In the genomic region with DNA sequence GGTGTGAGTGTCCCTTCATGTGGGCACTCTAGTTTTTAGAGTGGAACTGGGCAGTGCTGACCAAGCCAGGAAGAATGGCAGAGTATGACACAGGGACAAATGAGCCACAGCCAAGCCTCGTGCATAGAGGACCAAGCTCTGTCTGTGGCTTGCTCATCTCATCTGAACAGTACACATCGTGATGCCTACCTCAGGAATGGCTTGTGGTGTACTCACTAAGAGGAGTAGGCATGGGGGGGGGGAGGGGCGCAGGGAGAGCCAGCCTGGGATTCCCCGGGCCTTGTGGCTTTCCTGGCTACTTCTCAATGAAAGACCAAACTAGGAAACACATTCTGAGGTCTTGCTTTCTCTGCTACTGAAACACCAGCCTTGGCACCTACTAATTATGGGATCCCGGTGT, we compare ENCODE assay signal across 25 mouse cellular contexts. TPM values are rescaled to one million over a fixed set of nuclear protein-coding genes. Genes with fewer than 3 reads are reported as not detected.
DNase-seq lines count a peak whose midpoint lies in the region; ATAC-seq and TF ChIP-seq lines count a peak whose summit lies in the region.
"Had no signal": no experiment of that assay in that cellular context is flagged by ENCODE, and none has a peak within 500 bp of the region (broad histone marks: within the 10 kb centered on the region; RNA-seq: fewer than 3 reads in every experiment).

No protein-coding gene starts in this region.

- H3K36me3 ChIP-seq in megakaryocyte, embryonic 14.5 days (replicated peaks; ENCODE audit: low read length): peaks cover 5% of the 10 kb centered on the region
- H3K36me3 ChIP-seq in C2C12 (ENCODE audit: control insufficient read depth, insufficient read depth) (no peaks in the 10 kb centered on the region), myocyte (ENCODE audit: control insufficient read depth, insufficient read depth) (no peaks in the 10 kb centered on the region)
- H3K36me3 ChIP-seq: embryonic facial prominence, embryonic 10.5 days; embryonic facial prominence, embryonic 12.5 days; forebrain, embryonic 15.5 days; G1E had no signal

- H3ac ChIP-seq in C2C12 (ENCODE audit: control insufficient read depth, insufficient read length, low read depth) (no peak overlapping the region), myocyte (ENCODE audit: control insufficient read depth, insufficient read length) (no peak overlapping the region)

- DNase-seq in Muller cell, postnatal 12 days (ENCODE audit: inconsistent ontology term): peak; percentile 67
- DNase-seq in right cerebral cortex, postnatal 4 days: no peak
- DNase-seq in retina, postnatal 1 day: no peak
- no peak for DNase-seq in left cerebral cortex, postnatal 4 days
- DNase-seq: adrenal gland, adult 8-10 months; adrenal gland, postnatal 14 days; adrenal gland, postnatal 36 days; B cell, adult 2 months; cerebellum, adult 11-12 months; cerebellum, adult 2 months; cerebellum, adult 9-10 months; cerebellum, postnatal 10 days; cerebellum, postnatal 25 days; forebrain, postnatal 0 days had no signal

- TF ChIP-seq POLR2A in myocyte (IDR thresholded peaks at IDR 0.05; ENCODE audit: insufficient read length, low read depth): no peak

- no peak for ATAC-seq in megakaryocyte, adult 5-6 weeks (ENCODE audit: poor library complexity, severe bottlenecking)
- ATAC-seq: activated CD4-positive, CD25-positive, alpha-beta regulatory T cell, adult 4 months; forebrain, embryonic 13.5 days; forebrain, embryonic 15.5 days; forebrain, postnatal 0 days; Patski had no signal

- peaks cover 12% of the 10 kb centered on the region for H3K79me3 ChIP-seq in C2C12 (ENCODE audit: low read depth)

- H3K9me3 ChIP-seq in megakaryocyte, embryonic 14.5 days: no peaks in the 10 kb centered on the region
- H3K9me3 ChIP-seq: embryonic facial prominence, embryonic 10.5 days; embryonic facial prominence, embryonic 12.5 days; forebrain, embryonic 13.5 days; forebrain, embryonic 15.5 days; G1E had no signal

- peaks cover 86% of the 10 kb centered on the region for H3K4me1 ChIP-seq in megakaryocyte, embryonic 14.5 days

- no peak for TF ChIP-seq CTCF in C2C12 (IDR thresholded peaks at IDR 0.05; ENCODE audit: control insufficient read depth, insufficient read depth, insufficient read length)

- H3K27me3 ChIP-seq in megakaryocyte, embryonic 14.5 days (replicated peaks): no peaks in the 10 kb centered on the region
- H3K27me3 ChIP-seq in C2C12 (ENCODE audit: control insufficient read depth, insufficient read depth, insufficient read length) (no peaks in the 10 kb centered on the region), myocyte (ENCODE audit: control insufficient read depth, insufficient read depth, insufficient read length) (no peaks in the 10 kb centered on the region)
- H3K27me3 ChIP-seq: embryonic facial prominence, embryonic 12.5 days; Patski had no signal

- peak overlapping the region; percentile 79 for H3K4me2 ChIP-seq in myocyte (ENCODE audit: low read depth)

- peaks cover 31% of the 10 kb centered on the region for H3K79me2 ChIP-seq in C2C12 (ENCODE audit: control insufficient read depth, insufficient read depth)
- H3K79me2 ChIP-seq in myocyte (ENCODE audit: control insufficient read depth, insufficient read depth): peaks cover 31% of the 10 kb centered on the region

- intact Hi-C loops in left cerebral cortex, postnatal 4 days (cut with DNase I): no loop called here

- H3K4me3 ChIP-seq in megakaryocyte, embryonic 14.5 days (replicated peaks): peak overlapping the region; percentile 82
- H3K4me3 ChIP-seq in C2C12 (ENCODE audit: insufficient read depth, poor library complexity, severe bottlenecking) (no peak overlapping the region), myocyte (no peak overlapping the region)
- H3K4me3 ChIP-seq: embryonic facial prominence, embryonic 12.5 days; forebrain, embryonic 15.5 days had no signal

TF ChIP-seq in C2C12, 6 proteins besides CTCF, POLR2A, EP300 and RAD21:
- TF ChIP-seq FOSL1 (IDR thresholded peaks at IDR 0.05; ENCODE audit: insufficient read depth, low read length, poor library complexity, severe bottlenecking) (no peak), MAX (IDR thresholded peaks at IDR 0.05) (peak; percentile 65)

TF ChIP-seq in myocyte, 11 proteins besides CTCF, POLR2A, EP300 and RAD21:
- no peak for TF ChIP-seq USF1 (IDR thresholded peaks at IDR 0.05; ENCODE audit: low read depth)
- no peak for TF ChIP-seq SRF (IDR thresholded peaks at IDR 0.05; ENCODE audit: control insufficient read depth, insufficient read length, low read depth)
- no peak for TF ChIP-seq TCF12 (IDR thresholded peaks at IDR 0.05; ENCODE audit: insufficient read depth, poor library complexity, severe bottlenecking)
- TF ChIP-seq TCF3 (IDR thresholded peaks at IDR 0.05; ENCODE audit: insufficient read length, low read depth): no peak
- no peak for TF ChIP-seq POLR2AphosphoS2 (IDR thresholded peaks at IDR 0.05; ENCODE audit: insufficient read length, low read depth)
- no peak for TF ChIP-seq MAX (IDR thresholded peaks at IDR 0.05; ENCODE audit: low read depth)
- TF ChIP-seq MYOG (IDR thresholded peaks at IDR 0.05; ENCODE audit: control insufficient read depth in 1 of 3, insufficient read depth in 1 of 3, insufficient read length in 2 of 3, low read depth in 2 of 3): no peak
- no peak for TF ChIP-seq CEBPB (IDR thresholded peaks at IDR 0.05; ENCODE audit: insufficient read depth, poor library complexity, severe bottlenecking)
- TF ChIP-seq REST (IDR thresholded peaks at IDR 0.05; ENCODE audit: insufficient read depth, insufficient read length): no peak
- TF ChIP-seq E2F4 (IDR thresholded peaks at IDR 0.05; ENCODE audit: insufficient read depth): no peak
- no peak for TF ChIP-seq MYOD1 (IDR thresholded peaks at IDR 0.05; ENCODE audit: control insufficient read depth in 1 of 3, insufficient read length in 2 of 3, low read depth in 2 of 3)

RNA-seq across cellular contexts. Expression of a gene that starts 1.2 kb away (rescaled TPM):
- polyA plus RNA-seq in megakaryocyte, embryonic 14.5 days (2012; ENCODE audit: insufficient read depth, low replicate concordance): 240 and 422 TPM in 2 replicates
- total RNA-seq in megakaryocyte, adult 5-6 weeks (2015): 54.1 and 69.6 TPM in 2 replicates
- 90.9 and 98.1 TPM in 2 replicates for total RNA-seq in megakaryocyte, adult 5-6 weeks (2017)
- polyA plus RNA-seq in C2C12 (2012; fragmentation: generic; extraction: Trizol) (166 TPM), myocyte (2012; fragmentation: generic; extraction: Trizol) (282 TPM)
- 10 to 100 TPM; 20.0 to 20.7 TPM for total RNA-seq in left cerebral cortex, postnatal 4 days (2021)

RNA-seq across cellular contexts. Expression of a gene that starts 54.1 kb away (rescaled TPM):
- polyA plus RNA-seq in megakaryocyte, embryonic 14.5 days (2012; ENCODE audit: insufficient read depth, low replicate concordance): 1,333 and 3,452 TPM in 2 replicates
- 153 and 167 TPM in 2 replicates for total RNA-seq in megakaryocyte, adult 5-6 weeks (2015)
- 134 and 137 TPM in 2 replicates for total RNA-seq in megakaryocyte, adult 5-6 weeks (2017)
- polyA plus RNA-seq in C2C12 (2012; fragmentation: generic; extraction: Trizol): 47.9 TPM
- polyA plus RNA-seq in myocyte (2012; fragmentation: generic; extraction: Trizol): 102 TPM
- total RNA-seq in left cerebral cortex, postnatal 4 days (2021): 100 to 1,000 TPM; 221 to 222 TPM

Comparison
In these comparisons a context has a peak if more than half of its experiments do, and no peak if none do; other contexts are left out.
1. RNA of a gene that starts 54.1 kb away (polyA plus RNA-seq): 1,333 to 3,452 TPM in megakaryocyte, embryonic 14.5 days; 102 TPM in myocyte (single experiment) and 47.9 TPM in C2C12 (single experiment); every median in the first group is over 10 times any median in the second.